Mouse (Mus musculus): ENCODE measurements around the gene Camta1.

DNA sequence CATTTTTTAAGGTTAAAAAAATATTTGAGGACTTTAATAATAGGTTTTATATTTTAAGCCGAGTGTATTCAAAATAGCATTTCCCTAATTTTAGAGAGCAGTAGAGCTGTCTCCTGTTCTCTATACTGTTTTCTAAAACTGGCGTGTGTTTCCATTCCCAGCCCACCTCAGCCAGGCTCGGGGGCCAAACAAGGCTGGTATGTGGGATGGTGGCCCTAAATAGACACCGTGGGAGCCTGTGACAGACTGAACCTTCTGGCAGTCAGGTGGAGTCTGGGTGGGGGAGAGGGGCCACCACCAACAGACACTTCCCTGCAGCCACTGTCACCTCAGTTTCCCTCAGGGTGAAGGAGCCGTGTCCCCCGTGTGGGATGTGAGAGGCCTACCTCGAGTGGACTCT, 268.6 kb downstream of the Camta1 start:
- no peak for TF ChIP-seq CTCF (IDR thresholded peaks at IDR 0.05; ENCODE audit: low read depth)
- no peak for TF ChIP-seq EP300 (optimal IDR thresholded peaks at IDR 0.05)

All from stomach, postnatal 0 days (tissue).